Mouse (Mus musculus): ENCODE measurements around the gene D8Ertd738e.

D8Ertd738e gene

GRCm38 (mm10) chr8:84236998-84237473, 12.5 kb downstream of the D8Ertd738e start, which contains the start of gene Zswim4:
Zswim4 (minus strand) TSS chr8:84237055.
- in situ Hi-C loops (cut with MboI; ENCODE audit: low sequenced_read_pairs): no loop called here

DNA sequence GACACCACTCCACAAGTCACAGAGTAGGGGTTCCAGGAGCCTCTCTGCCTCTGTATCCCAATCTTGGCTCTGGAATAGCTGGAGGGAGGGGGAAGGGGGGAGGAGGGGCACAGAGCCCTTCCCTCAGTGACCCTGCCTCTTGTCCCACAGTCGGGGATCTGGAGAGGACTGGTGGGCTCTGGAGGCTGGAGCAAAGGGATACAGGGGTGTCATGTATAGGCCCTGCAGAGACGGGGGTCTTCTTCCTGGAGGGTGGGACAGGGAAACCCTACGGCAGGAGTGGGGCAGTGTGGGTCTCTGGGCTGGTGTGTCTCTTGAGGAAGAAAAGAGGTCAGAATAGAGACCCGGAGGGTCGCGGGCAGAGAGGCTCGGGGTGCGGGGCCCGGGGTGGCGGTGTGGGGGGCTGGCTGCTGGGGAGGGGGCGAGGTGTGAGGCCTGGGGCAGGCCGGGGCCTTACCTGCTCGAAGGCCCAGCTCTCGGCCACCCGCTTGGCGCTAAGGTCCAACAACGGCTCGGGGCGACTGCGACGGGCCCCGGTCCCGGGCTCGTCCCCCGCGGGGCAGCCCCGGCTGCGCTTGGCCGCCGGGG, 13.0 kb downstream of the D8Ertd738e start:
- in situ Hi-C loops (cut with MboI; ENCODE audit: low sequenced_read_pairs): no loop called here

- in situ Hi-C loops (cut with MboI; ENCODE audit: low sequenced_read_pairs): no loop called here
Measured at GRCm38 (mm10) chr8:84235746-84236409, 13.6 kb downstream of the D8Ertd738e start.

DNA sequence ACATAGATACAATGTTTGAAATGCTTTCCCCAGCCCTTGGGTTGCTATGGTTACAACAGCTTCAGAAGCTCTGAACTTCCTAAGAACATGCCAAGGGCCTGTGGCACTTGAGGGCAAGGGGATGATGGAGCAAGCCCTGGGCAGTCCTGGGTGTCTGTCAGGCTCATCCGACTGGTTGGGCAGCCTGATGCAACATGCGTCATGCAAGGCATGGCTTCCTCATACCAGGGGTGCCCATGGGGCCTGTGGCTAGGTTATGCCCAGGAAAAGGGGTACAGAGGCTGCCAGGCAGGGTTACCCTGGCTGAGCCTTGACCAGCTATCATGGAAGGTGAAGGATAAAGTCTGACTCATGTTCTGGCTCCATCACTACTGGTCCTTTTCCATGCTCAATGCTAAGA, 16.5 kb downstream of the D8Ertd738e start:
- in situ Hi-C loops (cut with MboI; ENCODE audit: low sequenced_read_pairs): no loop called here

DNA sequence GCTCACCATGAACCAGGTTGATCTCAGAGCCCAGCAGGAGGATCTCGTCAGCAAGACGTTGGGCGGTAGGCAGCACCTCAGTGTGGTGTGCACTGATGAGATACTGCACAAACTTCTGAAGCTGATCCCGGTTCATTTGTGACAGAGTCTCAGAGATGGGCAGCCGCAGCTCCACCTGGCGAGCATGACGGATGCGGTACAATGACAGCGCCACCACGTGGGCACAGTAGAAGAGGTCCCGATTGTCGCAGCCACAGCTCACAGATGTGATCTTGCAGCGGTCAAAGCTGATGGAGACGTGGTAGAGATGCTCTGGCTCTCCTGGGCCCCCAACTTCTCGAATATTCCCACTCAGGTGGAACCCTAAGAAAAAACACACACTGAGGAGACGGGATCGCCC, 18.8 kb downstream of the D8Ertd738e start:
- in situ Hi-C loops (cut with MboI; ENCODE audit: low sequenced_read_pairs): no loop called here

- in situ Hi-C loops (cut with MboI; ENCODE audit: low sequenced_read_pairs): no loop called here
Measured at GRCm38 (mm10) chr8:84223322-84224029, 26.0 kb downstream of the D8Ertd738e start.

DNA sequence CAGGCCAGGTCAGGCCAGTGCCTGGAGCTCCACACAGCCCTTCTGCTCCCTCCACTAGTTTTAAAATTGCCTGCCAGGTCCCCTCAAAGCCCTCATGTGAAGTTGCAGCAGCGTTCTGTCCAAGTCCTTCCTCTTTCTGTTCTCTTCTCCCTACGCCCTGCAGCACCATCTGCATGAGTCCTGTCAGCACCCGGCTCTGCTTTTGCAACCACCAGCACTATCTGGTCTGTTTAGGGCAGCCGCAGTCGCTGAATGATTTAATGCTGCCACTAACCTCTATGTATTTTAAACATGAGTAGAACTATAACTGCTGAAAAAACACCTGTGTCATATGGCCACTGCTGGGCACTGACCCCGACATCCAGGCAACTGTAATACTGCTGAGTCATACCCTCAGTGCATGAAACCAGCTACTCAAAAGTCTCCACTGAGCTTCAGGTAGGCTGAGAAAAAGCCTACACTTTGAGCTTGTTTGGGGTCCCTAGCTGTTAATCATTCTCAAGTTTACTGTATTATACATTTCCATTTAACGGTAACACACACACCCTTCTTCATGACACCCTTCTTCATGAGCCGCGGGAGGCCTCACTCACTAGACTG, 26.9 kb downstream of the D8Ertd738e start:
- in situ Hi-C loops (cut with MboI; ENCODE audit: low sequenced_read_pairs): no loop called here

GRCm38 (mm10) chr8:84220105-84220504, 29.4 kb downstream of the D8Ertd738e start:
- in situ Hi-C loops (cut with MboI; ENCODE audit: low sequenced_read_pairs): no loop called here

DNA sequence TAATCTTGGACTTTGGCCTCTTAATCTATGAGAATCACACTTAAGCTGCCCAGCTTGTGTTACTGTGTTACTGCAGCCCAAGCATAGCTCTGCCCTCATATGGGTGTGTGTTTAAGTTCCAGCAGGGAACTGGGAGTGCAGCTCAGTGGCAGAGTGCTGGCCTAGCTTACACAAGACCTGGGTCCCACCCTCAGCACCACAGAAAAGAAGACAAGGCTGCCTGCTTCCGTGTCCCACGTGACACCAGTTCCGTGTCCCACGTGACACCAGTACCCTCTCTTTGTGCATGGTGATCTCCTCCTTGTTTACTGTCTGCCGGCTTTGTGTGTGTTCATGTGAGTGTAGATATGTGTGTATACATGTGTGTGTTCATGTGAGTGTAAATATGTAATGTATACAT, 31.4 kb downstream of the D8Ertd738e start:
- in situ Hi-C loops (cut with MboI; ENCODE audit: low sequenced_read_pairs): no loop called here

DNA sequence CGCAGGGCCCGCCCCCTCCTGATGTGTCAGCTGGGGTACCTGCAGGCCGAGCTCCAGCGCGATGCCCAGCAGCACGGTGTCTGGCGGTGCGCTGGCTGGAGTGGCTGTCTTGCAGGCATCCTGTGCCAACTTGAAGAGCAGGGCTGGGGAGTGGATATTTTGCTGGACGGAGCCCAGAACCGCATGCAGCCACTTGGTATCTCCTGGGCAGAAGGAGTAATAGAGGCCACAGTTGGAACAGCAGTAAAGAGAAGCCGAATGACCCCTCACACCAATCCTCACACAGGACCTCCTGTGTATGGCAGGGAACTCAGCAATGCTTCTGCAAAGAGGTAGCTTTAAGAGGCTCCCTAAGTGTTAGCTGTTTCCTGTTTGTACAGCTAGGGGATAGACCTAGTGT, 32.3 kb downstream of the D8Ertd738e start:
- in situ Hi-C loops (cut with MboI; ENCODE audit: low sequenced_read_pairs): no loop called here

DNA sequence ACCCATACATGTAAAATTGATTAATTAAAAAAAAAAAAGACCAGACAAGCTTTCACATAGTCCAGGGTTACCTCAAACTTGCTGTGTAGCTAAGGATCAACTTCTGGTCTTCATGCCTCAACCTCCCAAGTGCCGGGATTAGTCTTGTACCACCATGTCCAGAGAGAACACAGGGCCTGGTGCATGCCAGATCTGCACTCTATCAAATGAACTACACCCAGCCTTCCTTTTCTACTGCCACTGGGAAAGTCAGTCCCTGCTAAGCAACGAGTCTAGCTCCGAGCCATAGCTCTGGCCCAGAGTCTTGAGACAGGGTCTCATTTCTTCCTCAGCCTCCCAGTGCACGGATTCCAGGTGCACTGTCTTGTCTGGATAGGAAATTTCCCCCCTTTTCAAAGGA, 36.2 kb downstream of the D8Ertd738e start:
- in situ Hi-C loops (cut with MboI; ENCODE audit: low sequenced_read_pairs): no loop called here

DNA sequence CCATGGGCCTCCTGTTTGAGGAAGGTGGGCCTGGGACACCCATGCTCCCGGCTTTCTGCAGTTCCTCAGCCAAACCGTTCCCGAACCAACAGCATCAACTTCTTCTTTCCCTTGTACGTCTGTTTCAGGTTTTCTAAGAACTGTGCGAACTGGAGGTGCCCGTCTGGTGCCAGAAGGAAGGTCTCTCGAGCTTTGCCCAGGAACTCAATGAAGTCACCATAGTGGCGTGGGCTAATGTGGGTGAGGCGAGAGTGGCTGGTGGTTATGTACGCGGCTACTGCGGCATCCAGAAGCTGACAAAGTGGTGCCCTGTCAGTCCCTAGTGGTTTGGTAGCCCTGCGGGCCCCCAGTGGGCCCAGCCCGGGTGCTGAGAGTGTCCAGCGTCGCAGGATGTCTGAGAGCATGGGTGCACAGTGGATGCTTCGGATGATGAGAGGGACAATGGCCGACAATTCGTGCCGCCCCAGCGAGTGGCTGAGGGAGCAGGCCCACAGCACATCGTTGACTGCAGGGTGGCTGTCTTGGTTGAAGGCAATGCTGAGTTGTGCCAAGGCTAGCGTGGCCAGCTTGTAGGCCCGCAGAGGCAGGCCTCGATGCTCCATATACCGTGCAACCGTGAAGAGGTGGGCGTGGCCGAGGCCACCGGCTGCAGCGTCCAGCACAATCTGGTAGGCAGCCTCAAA, 37.5 kb downstream of the D8Ertd738e start:
- in situ Hi-C loops (cut with MboI; ENCODE audit: low sequenced_read_pairs): no loop called here

DNA sequence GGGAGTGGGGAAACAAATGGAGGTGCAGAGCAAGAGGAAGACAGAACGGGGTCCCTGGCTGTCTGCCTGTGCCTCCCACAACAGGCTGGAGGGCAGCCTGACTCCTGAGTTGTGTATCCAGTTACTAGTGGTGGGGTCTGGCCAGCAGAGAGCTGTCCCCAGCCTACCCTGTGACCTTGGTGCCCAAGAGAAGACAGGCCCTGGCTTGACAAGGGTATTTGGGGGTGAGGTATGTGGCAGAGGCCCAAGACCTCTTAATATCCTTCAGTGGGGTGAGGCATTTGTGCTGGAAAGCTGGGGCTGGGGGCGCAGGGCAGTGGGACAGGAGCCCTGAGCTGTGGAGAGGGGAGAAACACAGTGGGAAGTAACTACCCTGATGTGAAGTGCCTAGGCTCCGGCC, 38.3 kb downstream of the D8Ertd738e start:
- in situ Hi-C loops (cut with MboI; ENCODE audit: low sequenced_read_pairs): no loop called here

DNA sequence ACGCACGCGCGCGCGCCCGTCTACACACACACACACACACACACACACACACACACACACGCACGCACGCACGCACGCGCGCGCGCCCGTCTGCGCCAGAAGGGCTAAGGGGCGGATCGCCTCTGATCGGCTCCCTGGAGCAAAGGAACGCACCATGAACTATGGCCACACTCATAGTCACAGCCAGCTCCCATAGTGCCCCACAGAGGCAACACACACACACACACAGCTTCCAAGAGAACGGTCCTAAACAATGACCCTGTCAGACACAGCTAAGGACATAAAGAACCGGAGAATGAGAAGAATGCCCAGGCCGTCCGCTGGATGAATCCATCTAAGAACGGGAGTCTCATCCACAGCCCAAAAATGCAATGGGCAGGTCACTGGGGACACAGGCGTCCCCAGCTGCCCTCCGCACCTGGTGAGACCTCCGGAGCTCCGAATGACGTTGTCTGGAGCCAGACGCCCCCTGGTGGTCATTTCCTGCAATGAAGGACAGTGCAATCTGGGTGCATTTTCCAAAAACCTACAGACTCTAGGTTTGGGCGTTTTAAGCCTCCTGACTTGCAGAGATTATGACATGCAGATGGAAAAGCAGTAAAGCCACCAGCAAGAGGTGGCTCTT, 39.2 kb downstream of the D8Ertd738e start:
- in situ Hi-C loops (cut with MboI; ENCODE audit: low sequenced_read_pairs): no loop called here

- in situ Hi-C loops (cut with MboI; ENCODE audit: low sequenced_read_pairs): no loop called here
Measured at GRCm38 (mm10) chr8:84208381-84209380, 40.8 kb downstream of the D8Ertd738e start.

DNA sequence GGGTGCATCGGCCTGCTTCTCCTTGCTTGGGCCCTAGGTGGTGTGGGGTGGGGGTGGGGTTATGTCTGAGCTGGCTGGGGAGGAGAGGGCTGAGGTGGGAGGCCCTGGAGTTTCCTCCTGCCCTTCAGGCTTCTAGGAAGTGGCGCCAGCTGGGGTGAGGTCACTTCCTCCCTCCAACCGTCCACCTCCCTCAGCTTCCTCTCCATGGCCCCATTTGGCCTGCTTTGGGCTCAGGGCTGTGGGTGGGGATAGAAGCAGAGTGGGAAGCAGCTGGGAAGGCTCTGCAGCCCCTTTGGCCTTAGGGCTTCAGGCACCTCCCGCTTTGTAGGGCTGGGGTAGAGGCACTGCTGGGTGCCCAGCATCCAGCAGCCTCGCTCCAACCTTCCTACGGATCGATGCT, 41.7 kb downstream of the D8Ertd738e start:
- in situ Hi-C loops (cut with MboI; ENCODE audit: low sequenced_read_pairs): no loop called here

- in situ Hi-C loops (cut with MboI; ENCODE audit: low sequenced_read_pairs): no loop called here
Measured at GRCm38 (mm10) chr8:84206666-84207065, 42.9 kb downstream of the D8Ertd738e start.

DNA sequence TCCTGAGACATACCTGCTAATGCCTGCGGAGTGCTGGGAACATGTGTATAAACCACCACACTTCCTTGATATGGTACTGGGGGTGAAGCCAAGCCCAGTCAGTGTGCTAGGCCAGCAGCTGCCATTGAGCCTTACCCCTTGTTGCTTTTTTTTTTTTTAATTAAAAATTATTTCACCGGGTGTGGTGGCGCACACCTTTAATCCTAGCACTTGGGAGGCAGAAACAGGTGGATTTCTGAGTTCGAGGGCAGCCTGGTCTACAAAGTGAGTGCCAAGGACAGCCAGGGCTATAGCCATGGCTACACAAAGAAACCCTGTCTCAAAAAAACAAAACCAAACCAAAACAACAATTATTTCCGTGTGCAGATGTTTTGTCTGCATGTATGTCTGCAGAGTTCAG, 44.4 kb downstream of the D8Ertd738e start:
- in situ Hi-C loops (cut with MboI; ENCODE audit: low sequenced_read_pairs): no loop called here

- in situ Hi-C loops (cut with MboI; ENCODE audit: low sequenced_read_pairs): no loop called here
Measured at GRCm38 (mm10) chr8:84203975-84204772, 45.3 kb downstream of the D8Ertd738e start.

Measured in CH12F3 (cell line).